Mouse (Mus musculus) monocyte, adult 2 months (primary cell): ENCODE results near the gene Sema3b.

ENCODE experiments used
- DNase-seq, 2 experiments: peaks; one replicate each; pipeline ENCODE4 v3.0.0; 2022; ENCODE audit warnings: low spot score in 2 of 2, low read depth in 1 of 2

The Sema3b gene

GRCm38 (mm10) chr9:107608741-107609432 is at the start of gene Sema3b:
Gene Sema3b (minus strand): TSS chr9:107609229.
- DNase-seq, result no peak

- no peak for DNase-seq
Observed at GRCm38 (mm10) chr9:107658096-107658495, 49.1 kb upstream of the Sema3b start.

- DNase-seq, result no peak
Observed at GRCm38 (mm10) chr9:107657144-107657543, 48.1 kb upstream of the Sema3b start.

- no peak for DNase-seq
Observed at GRCm38 (mm10) chr9:107654585-107654984, 45.6 kb upstream of the Sema3b start.

GRCm38 (mm10) chr9:107653474-107653873 is 44.4 kb upstream of the Sema3b start:
- DNase-seq, result no peak

GRCm38 (mm10) chr9:107650708-107651481 is 41.9 kb upstream of the Sema3b start:
- no peak for DNase-seq

- DNase-seq, result no peak
Observed at GRCm38 (mm10) chr9:107650225-107650624, 41.2 kb upstream of the Sema3b start.

GRCm38 (mm10) chr9:107648767-107649166 is 39.7 kb upstream of the Sema3b start:
- no peak for DNase-seq

GRCm38 (mm10) chr9:107646975-107647374 is 37.9 kb upstream of the Sema3b start:
- no peak for DNase-seq

- DNase-seq, result peak in 1 of 2 experiments; percentile 49
Observed at GRCm38 (mm10) chr9:107645577-107645976, 36.5 kb upstream of the Sema3b start.

GRCm38 (mm10) chr9:107645153-107645510 is 36.1 kb upstream of the Sema3b start:
- DNase-seq, result no peak

GRCm38 (mm10) chr9:107644495-107645152 is 35.6 kb upstream of the Sema3b start:
- DNase-seq, result peak; percentile 78 to 85

GRCm38 (mm10) chr9:107643544-107644214 is 34.6 kb upstream of the Sema3b start:
- DNase-seq, result no peak

- DNase-seq, result no peak
Observed at GRCm38 (mm10) chr9:107641666-107642065, 32.6 kb upstream of the Sema3b start.

- DNase-seq, result peak; percentile 66 to 72
Observed at GRCm38 (mm10) chr9:107640257-107640772, 31.3 kb upstream of the Sema3b start.

GRCm38 (mm10) chr9:107637070-107637469 is 28.0 kb upstream of the Sema3b start:
- DNase-seq, result no peak

GRCm38 (mm10) chr9:107635279-107636028 is 26.4 kb upstream of the Sema3b start, which contains the start of gene Gnai2:
Gene Gnai2 (minus strand): TSS chr9:107635367.
- DNase-seq, result peak; percentile 94 to 96

GRCm38 (mm10) chr9:107634406-107635278 is 25.6 kb upstream of the Sema3b start:
- DNase-seq, result no peak

GRCm38 (mm10) chr9:107633661-107634405 is 24.8 kb upstream of the Sema3b start:
- DNase-seq, result no peak
